Mouse (Mus musculus): ENCODE results near the gene Rfc4. TPM values are rescaled to one million over a fixed set of nuclear protein-coding genes. Genes with fewer than 3 reads are reported as not detected.
"Not testable (repeated sequence)": the region's sequence is repeated elsewhere in the genome, so short reads cannot be mapped to it uniquely, and the experiment has no call there.

Gene Rfc4
- total and polyA plus RNA-seq, 2 experiments, result 5.3 TPM; not detected in 1

GRCm38 (mm10) chr16:23093321-23093953 is 34.1 kb downstream of the Rfc4 start:
- TF ChIP-seq POLR2A (IDR thresholded peaks at IDR 0.05; ENCODE audit: extremely low read depth, insufficient read depth, low read length) (no peak), CTCF (IDR thresholded peaks at IDR 0.05; ENCODE audit: low read depth, low read length) (no peak)
- 82% methylated on average over 13 of the region's 13 CpGs for WGBS

GRCm38 (mm10) chr16:23091345-23091744 is 36.2 kb downstream of the Rfc4 start:
- H3K4me1 ChIP-seq (ENCODE audit: control insufficient read depth, insufficient read depth, low read length); H3K27ac ChIP-seq (replicated peaks; ENCODE audit: insufficient read depth, low read depth, low read length); H3K79me2 ChIP-seq (ENCODE audit: control insufficient read depth, insufficient read depth, low read length); DNase-seq (ENCODE audit: extremely low read depth, low read depth, low spot score); H3K27me3 ChIP-seq (ENCODE audit: control insufficient read depth, insufficient read depth, low read length); H3K36me3 ChIP-seq (ENCODE audit: control insufficient read depth, insufficient read depth, low read length); H3K4me3 ChIP-seq (ENCODE audit: insufficient read depth, low read depth, low read length); H3K9ac ChIP-seq (ENCODE audit: low read depth, low read length): not testable (repeated sequence)

More at GRCm38 (mm10) chr16:23093321-23093953, 34.1 kb downstream of the Rfc4 start:
- H3K9ac ChIP-seq (ENCODE audit: low read depth, low read length), result no peak overlapping the region
- no peaks in the 10 kb centered on the region for H3K79me2 ChIP-seq (ENCODE audit: control insufficient read depth, insufficient read depth, low read length)
- no peak for DNase-seq (ENCODE audit: extremely low read depth, low read depth, low spot score)
- no peaks in the 10 kb centered on the region for H3K27me3 ChIP-seq (ENCODE audit: control insufficient read depth, insufficient read depth, low read length)
- H3K27ac ChIP-seq (replicated peaks; ENCODE audit: insufficient read depth, low read depth, low read length), result no peak overlapping the region
- no peak overlapping the region for H3K4me3 ChIP-seq (ENCODE audit: insufficient read depth, low read depth, low read length)
- no peaks in the 10 kb centered on the region for H3K36me3 ChIP-seq (ENCODE audit: control insufficient read depth, insufficient read depth, low read length)
- H3K4me1 ChIP-seq (ENCODE audit: control insufficient read depth, insufficient read depth, low read length), result no peaks in the 10 kb centered on the region

GRCm38 (mm10) chr16:23088491-23088890 is 39.0 kb downstream of the Rfc4 start:
- not testable (repeated sequence) for H3K79me2 ChIP-seq (ENCODE audit: control insufficient read depth, insufficient read depth, low read length); H3K9ac ChIP-seq (ENCODE audit: low read depth, low read length); H3K4me3 ChIP-seq (ENCODE audit: insufficient read depth, low read depth, low read length); H3K27me3 ChIP-seq (ENCODE audit: control insufficient read depth, insufficient read depth, low read length); DNase-seq (ENCODE audit: extremely low read depth, low read depth, low spot score); H3K4me1 ChIP-seq (ENCODE audit: control insufficient read depth, insufficient read depth, low read length); H3K36me3 ChIP-seq (ENCODE audit: control insufficient read depth, insufficient read depth, low read length); H3K27ac ChIP-seq (replicated peaks; ENCODE audit: insufficient read depth, low read depth, low read length)
- WGBS, result 47% methylated on average over 1 of the region's 1 CpGs

- H3K4me3 ChIP-seq (ENCODE audit: insufficient read depth, low read depth, low read length); H3K9ac ChIP-seq (ENCODE audit: low read depth, low read length); H3K79me2 ChIP-seq (ENCODE audit: control insufficient read depth, insufficient read depth, low read length); H3K36me3 ChIP-seq (ENCODE audit: control insufficient read depth, insufficient read depth, low read length); H3K4me1 ChIP-seq (ENCODE audit: control insufficient read depth, insufficient read depth, low read length); H3K27me3 ChIP-seq (ENCODE audit: control insufficient read depth, insufficient read depth, low read length); H3K27ac ChIP-seq (replicated peaks; ENCODE audit: insufficient read depth, low read depth, low read length): not testable (repeated sequence)
- WGBS, result 21% methylated on average over 4 of the region's 4 CpGs
- TF ChIP-seq CTCF (IDR thresholded peaks at IDR 0.05; ENCODE audit: low read depth, low read length), result 0 out of 2 replicates have a peak, but pooled peaks have one; percentile 20
- peak; percentile 65 for DNase-seq (ENCODE audit: extremely low read depth, low read depth, low spot score)
These were observed 39.8 kb downstream of the Rfc4 start for GRCm38 (mm10) chr16:23087712-23088111.

- not testable (repeated sequence) for DNase-seq (ENCODE audit: extremely low read depth, low read depth, low spot score); H3K9ac ChIP-seq (ENCODE audit: low read depth, low read length); H3K27ac ChIP-seq (replicated peaks; ENCODE audit: insufficient read depth, low read depth, low read length); H3K36me3 ChIP-seq (ENCODE audit: control insufficient read depth, insufficient read depth, low read length); H3K79me2 ChIP-seq (ENCODE audit: control insufficient read depth, insufficient read depth, low read length); H3K4me3 ChIP-seq (ENCODE audit: insufficient read depth, low read depth, low read length); H3K4me1 ChIP-seq (ENCODE audit: control insufficient read depth, insufficient read depth, low read length); H3K27me3 ChIP-seq (ENCODE audit: control insufficient read depth, insufficient read depth, low read length)
- 82% methylated on average over 8 of the region's 8 CpGs for WGBS
These were observed 40.4 kb downstream of the Rfc4 start for GRCm38 (mm10) chr16:23087159-23087558.

GRCm38 (mm10) chr16:23077516-23077915 is 50.0 kb downstream of the Rfc4 start:
- H3K79me2 ChIP-seq (ENCODE audit: control insufficient read depth, insufficient read depth, low read length); H3K4me1 ChIP-seq (ENCODE audit: control insufficient read depth, insufficient read depth, low read length); H3K9ac ChIP-seq (ENCODE audit: low read depth, low read length); H3K27me3 ChIP-seq (ENCODE audit: control insufficient read depth, insufficient read depth, low read length); H3K27ac ChIP-seq (replicated peaks; ENCODE audit: insufficient read depth, low read depth, low read length); DNase-seq (ENCODE audit: extremely low read depth, low read depth, low spot score); H3K4me3 ChIP-seq (ENCODE audit: insufficient read depth, low read depth, low read length): not testable (repeated sequence)
- WGBS, result 88% methylated on average over 6 of the region's 6 CpGs
- peaks cover 60% of the 10 kb centered on the region for H3K36me3 ChIP-seq (ENCODE audit: control insufficient read depth, insufficient read depth, low read length)

Other genes with a start within 250 kb of the Rfc4 start
- gene Ahsg, start 236.5 kb downstream of the Rfc4 start, total RNA-seq (2014; rRNA removed), result 10,308 and 11,624 TPM in 2 replicates
- gene Ahsg, start 236.5 kb downstream of the Rfc4 start, polyA plus RNA-seq (2012; rRNA removed), result 17,109 and 17,601 TPM in 2 replicates
- 107 and 165 TPM in 2 replicates for gene Fetub, start 209.4 kb downstream of the Rfc4 start, total RNA-seq (2014; rRNA removed)
- 414 and 419 TPM in 2 replicates for gene Fetub, start 209.4 kb downstream of the Rfc4 start, polyA plus RNA-seq (2012; rRNA removed)
- gene Hrg, start 176.7 kb downstream of the Rfc4 start, total RNA-seq (2014; rRNA removed), result 574 and 911 TPM in 2 replicates
- gene Hrg, start 176.7 kb downstream of the Rfc4 start, polyA plus RNA-seq (2012; rRNA removed), result 312 and 372 TPM in 2 replicates
- gene Kng2, start 98.3 kb downstream of the Rfc4 start, total RNA-seq (2014; rRNA removed), result 449 and 472 TPM in 2 replicates
- 97.8 and 123 TPM in 2 replicates for gene Kng2, start 98.3 kb downstream of the Rfc4 start, polyA plus RNA-seq (2012; rRNA removed)
- gene Kng1, start 69.9 kb downstream of the Rfc4 start, total RNA-seq (2014; rRNA removed), result 1,906 and 2,075 TPM in 2 replicates
- gene Kng1, start 69.9 kb downstream of the Rfc4 start, polyA plus RNA-seq (2012; rRNA removed), result 642 and 701 TPM in 2 replicates
- gene Eif4a2, start 20.3 kb downstream of the Rfc4 start, total RNA-seq (2014; rRNA removed), result 325 and 412 TPM in 2 replicates
- gene Eif4a2, start 20.3 kb downstream of the Rfc4 start, polyA plus RNA-seq (2012; rRNA removed), result 64.4 and 75.9 TPM in 2 replicates
- gene Adipoq, start 18.8 kb upstream of the Rfc4 start, total RNA-seq (2014; rRNA removed), result 0.87 and 1.2 TPM in 2 replicates
- 0.09 TPM in 1 of 2 replicates, not detected in the other for gene Adipoq, start 18.8 kb upstream of the Rfc4 start, polyA plus RNA-seq (2012; rRNA removed)
- gene St6gal1, start 97.0 kb upstream of the Rfc4 start, total RNA-seq (2014; rRNA removed), result 36.7 and 50.3 TPM in 2 replicates
- gene St6gal1, start 97.0 kb upstream of the Rfc4 start, polyA plus RNA-seq (2012; rRNA removed), result 38.1 and 41.3 TPM in 2 replicates